Mouse (Mus musculus): Measurements from ENCODE around the gene Ap1m1.

DNA sequence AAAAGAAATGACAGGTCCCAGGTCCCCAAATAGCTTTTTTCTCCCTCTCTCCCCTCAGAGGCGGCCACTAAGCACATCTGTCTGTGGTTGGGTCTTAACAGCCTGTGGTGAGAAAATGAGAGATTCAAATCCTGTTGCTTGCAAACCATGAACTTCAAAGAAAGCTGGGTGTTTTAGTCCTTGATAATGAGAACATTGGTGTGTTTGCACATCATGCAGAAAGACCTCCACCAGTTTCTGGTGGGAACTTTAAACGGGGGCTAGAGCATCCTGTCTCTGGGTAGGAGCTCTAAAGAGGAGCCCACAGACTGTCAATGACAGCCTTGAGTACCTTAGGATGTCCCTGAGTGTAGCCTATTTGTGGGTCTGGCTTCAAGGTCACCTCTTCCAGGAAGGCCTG is 51.3 kb downstream of the Ap1m1 start:
- TF ChIP-seq POLR2A (IDR thresholded peaks at IDR 0.05; ENCODE audit: low read depth, low read length): no peak
- TF ChIP-seq CTCF (IDR thresholded peaks at IDR 0.05; ENCODE audit: extremely low read depth, insufficient read depth, insufficient read length, insufficient replicate concordance): no peak

Data from spleen, adult 2 months (tissue).